Mouse (Mus musculus): ENCODE measurements around the gene Ints3. TPM values are rescaled to one million over a fixed set of nuclear protein-coding genes. Genes with fewer than 3 reads are reported as not detected.
A peak's percentile ranks its signal among the peaks of the same experiment; 100 is the strongest.

The Ints3 gene
- polyA plus RNA-seq, 1 experiment from 2014 or later = 30.1 TPM

GRCm38 (mm10) chr3:90448626-90449025, 15.2 kb upstream of the Ints3 start:
- H3K4me3 ChIP-seq (ENCODE audit: low read depth, low read length) = no peak overlapping the region
- peaks cover 4% of the 10 kb centered on the region; the same call in 1 of the 2 replicates for H3K4me1 ChIP-seq (ENCODE audit: control insufficient read depth, insufficient read depth, low read length)
- no peaks in the 10 kb centered on the region for H3K27me3 ChIP-seq (ENCODE audit: control insufficient read depth, insufficient read depth, low read length)
- ATAC-seq (ENCODE audit: low read depth) = no peak
- WGBS = 26% methylated on average over 6 of the region's 6 CpGs
- no peak overlapping the region for H3K27ac ChIP-seq (ENCODE audit: low read depth, low read length)
- H3K4me2 ChIP-seq (ENCODE audit: low read depth, low read length) = no peak overlapping the region
- H3K36me3 ChIP-seq (ENCODE audit: control insufficient read depth, insufficient read depth, low read length) = no peaks in the 10 kb centered on the region
- H3K9me3 ChIP-seq (ENCODE audit: control insufficient read depth, low read length) = no peaks in the 10 kb centered on the region
- no peak overlapping the region for H3K9ac ChIP-seq (replicated peaks; ENCODE audit: low read depth, low read length)

- H3K4me1 ChIP-seq (ENCODE audit: control insufficient read depth, insufficient read depth, low read length) = peaks cover 4% of the 10 kb centered on the region; the same call in 1 of the 2 replicates
- no peaks in the 10 kb centered on the region for H3K27me3 ChIP-seq (ENCODE audit: control insufficient read depth, insufficient read depth, low read length)
- peak; percentile 32; the same call in 1 of the 2 replicates for ATAC-seq (ENCODE audit: low read depth)
- no peak overlapping the region for H3K4me3 ChIP-seq (ENCODE audit: low read depth, low read length)
- peak overlapping the region; percentile 39 for H3K4me2 ChIP-seq (ENCODE audit: low read depth, low read length)
- no peaks in the 10 kb centered on the region for H3K36me3 ChIP-seq (ENCODE audit: control insufficient read depth, insufficient read depth, low read length)
- no peak overlapping the region for H3K9ac ChIP-seq (replicated peaks; ENCODE audit: low read depth, low read length)
- no peaks in the 10 kb centered on the region for H3K9me3 ChIP-seq (ENCODE audit: control insufficient read depth, low read length)
- peak overlapping the region; percentile 63 for H3K27ac ChIP-seq (ENCODE audit: low read depth, low read length)
- WGBS = 33% methylated on average over 7 of the region's 7 CpGs
These were observed 13.7 kb upstream of the Ints3 start for GRCm38 (mm10) chr3:90447123-90447494.

GRCm38 (mm10) chr3:90446389-90447122, 13.1 kb upstream of the Ints3 start:
- Histone ChIP-seq H3K27ac (ENCODE audit: low read depth, low read length) (peak overlapping the region; percentile 63), H3K27me3 (ENCODE audit: control insufficient read depth, insufficient read depth, low read length) (no peaks in the 10 kb centered on the region), H3K4me1 (ENCODE audit: control insufficient read depth, insufficient read depth, low read length) (peaks cover 4% of the 10 kb centered on the region; the same call in 1 of the 2 replicates), H3K9me3 (ENCODE audit: control insufficient read depth, low read length) (no peaks in the 10 kb centered on the region), H3K9ac (replicated peaks; ENCODE audit: low read depth, low read length) (0 out of 2 replicates have a peak overlapping the region, but pooled peaks have one; percentile 8), H3K4me2 (ENCODE audit: low read depth, low read length) (peak overlapping the region; percentile 39), H3K4me3 (ENCODE audit: low read depth, low read length) (peak overlapping the region; percentile 16), H3K36me3 (ENCODE audit: control insufficient read depth, insufficient read depth, low read length) (no peaks in the 10 kb centered on the region)
- 1% methylated on average over 17 of the region's 17 CpGs for WGBS
- ATAC-seq (ENCODE audit: low read depth) = peak; percentile 93

GRCm38 (mm10) chr3:90445417-90446200, 12.2 kb upstream of the Ints3 start:
- H3K9me3 ChIP-seq (ENCODE audit: control insufficient read depth, low read length) = no peaks in the 10 kb centered on the region

GRCm38 (mm10) chr3:90443977-90444376, 10.6 kb upstream of the Ints3 start:
- no peak for ATAC-seq (ENCODE audit: low read depth)
- peaks cover 4% of the 10 kb centered on the region; the same call in 1 of the 2 replicates for H3K4me1 ChIP-seq (ENCODE audit: control insufficient read depth, insufficient read depth, low read length)

More at GRCm38 (mm10) chr3:90445417-90446200, 12.2 kb upstream of the Ints3 start:
- WGBS = 59% methylated on average over 11 of the region's 11 CpGs
- Histone ChIP-seq H3K36me3 (ENCODE audit: control insufficient read depth, insufficient read depth, low read length) (no peaks in the 10 kb centered on the region), H3K4me3 (ENCODE audit: low read depth, low read length) (no peak overlapping the region), H3K27ac (ENCODE audit: low read depth, low read length) (peak overlapping the region; percentile 1; the same call in 1 of the 2 replicates), H3K4me2 (ENCODE audit: low read depth, low read length) (peak overlapping the region; percentile 39), H3K4me1 (ENCODE audit: control insufficient read depth, insufficient read depth, low read length) (peaks cover 4% of the 10 kb centered on the region; the same call in 1 of the 2 replicates), H3K9ac (replicated peaks; ENCODE audit: low read depth, low read length) (no peak overlapping the region), H3K27me3 (ENCODE audit: control insufficient read depth, insufficient read depth, low read length) (no peaks in the 10 kb centered on the region)
- ATAC-seq (ENCODE audit: low read depth) = no peak

GRCm38 (mm10) chr3:90440756-90441155, 7.3 kb upstream of the Ints3 start:
- no peaks in the 10 kb centered on the region; the same call in 1 of the 2 replicates for H3K4me1 ChIP-seq (ENCODE audit: control insufficient read depth, insufficient read depth, low read length)
- no peaks in the 10 kb centered on the region for H3K9me3 ChIP-seq (ENCODE audit: control insufficient read depth, low read length)
- ATAC-seq (ENCODE audit: low read depth) = no peak
- no peak overlapping the region for H3K27ac ChIP-seq (ENCODE audit: low read depth, low read length)
- 89% methylated on average over 2 of the region's 2 CpGs for WGBS
- no peaks in the 10 kb centered on the region for H3K36me3 ChIP-seq (ENCODE audit: control insufficient read depth, insufficient read depth, low read length)
- H3K9ac ChIP-seq (replicated peaks; ENCODE audit: low read depth, low read length) = no peak overlapping the region
- no peaks in the 10 kb centered on the region for H3K27me3 ChIP-seq (ENCODE audit: control insufficient read depth, insufficient read depth, low read length)
- H3K4me2 ChIP-seq (ENCODE audit: low read depth, low read length) = no peak overlapping the region
- H3K4me3 ChIP-seq (ENCODE audit: low read depth, low read length) = no peak overlapping the region

More at GRCm38 (mm10) chr3:90443977-90444376, 10.6 kb upstream of the Ints3 start:
- WGBS = 86% methylated on average over 3 of the region's 3 CpGs
- Histone ChIP-seq H3K4me2 (ENCODE audit: low read depth, low read length) (no peak overlapping the region), H3K27ac (ENCODE audit: low read depth, low read length) (no peak overlapping the region), H3K9ac (replicated peaks; ENCODE audit: low read depth, low read length) (no peak overlapping the region), H3K36me3 (ENCODE audit: control insufficient read depth, insufficient read depth, low read length) (no peaks in the 10 kb centered on the region), H3K27me3 (ENCODE audit: control insufficient read depth, insufficient read depth, low read length) (no peaks in the 10 kb centered on the region), H3K4me3 (ENCODE audit: low read depth, low read length) (no peak overlapping the region), H3K9me3 (ENCODE audit: control insufficient read depth, low read length) (no peaks in the 10 kb centered on the region)

- H3K4me3 ChIP-seq (ENCODE audit: low read depth, low read length) = no peak overlapping the region
- no peaks in the 10 kb centered on the region for H3K27me3 ChIP-seq (ENCODE audit: control insufficient read depth, insufficient read depth, low read length)
- H3K9ac ChIP-seq (replicated peaks; ENCODE audit: low read depth, low read length) = no peak overlapping the region
- no peaks in the 10 kb centered on the region for H3K36me3 ChIP-seq (ENCODE audit: control insufficient read depth, insufficient read depth, low read length)
- no peaks in the 10 kb centered on the region for H3K9me3 ChIP-seq (ENCODE audit: control insufficient read depth, low read length)
- WGBS = 81% methylated on average over 4 of the region's 4 CpGs
- ATAC-seq (ENCODE audit: low read depth) = no peak
- H3K4me2 ChIP-seq (ENCODE audit: low read depth, low read length) = no peak overlapping the region
- no peak overlapping the region for H3K27ac ChIP-seq (ENCODE audit: low read depth, low read length)
- H3K4me1 ChIP-seq (ENCODE audit: control insufficient read depth, insufficient read depth, low read length) = peaks cover 5% of the 10 kb centered on the region
These were observed 3.7 kb upstream of the Ints3 start for GRCm38 (mm10) chr3:90437131-90437530.

GRCm38 (mm10) chr3:90434073-90434730, 780 bp upstream of the Ints3 start:
- Histone ChIP-seq H3K36me3 (ENCODE audit: control insufficient read depth, insufficient read depth, low read length) (no peaks in the 10 kb centered on the region), H3K9ac (replicated peaks; ENCODE audit: low read depth, low read length) (no peak overlapping the region), H3K27ac (ENCODE audit: low read depth, low read length) (peak overlapping the region; percentile 87; the same call in 1 of the 2 replicates), H3K9me3 (ENCODE audit: control insufficient read depth, low read length) (no peaks in the 10 kb centered on the region), H3K4me1 (ENCODE audit: control insufficient read depth, insufficient read depth, low read length) (peaks cover 17% of the 10 kb centered on the region), H3K27me3 (ENCODE audit: control insufficient read depth, insufficient read depth, low read length) (no peaks in the 10 kb centered on the region), H3K4me3 (ENCODE audit: low read depth, low read length) (peak overlapping the region; percentile 66), H3K4me2 (ENCODE audit: low read depth, low read length) (peak overlapping the region; percentile 93)
- WGBS = 60% methylated on average over 11 of the region's 11 CpGs
- ATAC-seq (ENCODE audit: low read depth) = no peak
